Mouse (Mus musculus) large intestine, adult 2 months (tissue): ENCODE results near the gene Fam129b. TPM values are rescaled to one million over a fixed set of nuclear protein-coding genes. Genes with fewer than 3 reads are reported as not detected.

Experiments
- DNase-seq: peaks from one replicate; pipeline ENCODE4 v3.0.0-alpha.2; 2012; ENCODE audit warnings: low read depth, low spot score
- WGBS: fragments of 180-500 bp; shearing (Covaris S2); methylation state at CpG from one replicate; pipeline ENCODE4 v1.1.7; 2018; 5-methylcytosine and 5-hydroxymethylcytosine counted together
- polyA plus RNA-seq: library from polyadenylated mRNA; depleted of rRNA; stranded (reverse); fragments of >200 nt; gene quantifications from 2 replicates; pipeline ENCODE4 v1.2.3, GENCODE M21; 2012

Gene Fam129b
- polyA plus RNA-seq, 1 experiment = 28.7 TPM

DNA sequence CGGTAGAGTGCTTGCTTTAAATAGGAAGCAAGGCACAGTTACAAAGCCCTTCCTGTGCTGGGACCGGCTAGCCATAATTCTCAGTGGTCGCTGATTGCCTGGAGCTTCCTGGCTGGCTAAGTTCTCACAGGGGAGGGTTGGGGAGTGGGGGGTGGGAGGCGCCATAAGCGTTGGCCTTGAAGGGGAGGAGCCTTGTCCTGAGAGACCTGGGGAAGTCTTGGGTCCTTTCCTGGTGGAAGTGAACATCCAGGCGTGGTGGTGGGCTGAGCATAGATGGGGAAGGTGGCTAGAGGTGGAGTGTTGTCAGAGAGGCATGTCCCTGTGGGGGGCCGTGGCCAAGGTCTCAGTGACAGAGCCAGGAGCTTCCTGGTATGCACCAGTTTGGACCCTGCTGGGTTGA, 8.8 kb downstream of the Fam129b start:
- no peak for DNase-seq
- 48% methylated on average over 7 of the region's 7 CpGs for WGBS

DNA sequence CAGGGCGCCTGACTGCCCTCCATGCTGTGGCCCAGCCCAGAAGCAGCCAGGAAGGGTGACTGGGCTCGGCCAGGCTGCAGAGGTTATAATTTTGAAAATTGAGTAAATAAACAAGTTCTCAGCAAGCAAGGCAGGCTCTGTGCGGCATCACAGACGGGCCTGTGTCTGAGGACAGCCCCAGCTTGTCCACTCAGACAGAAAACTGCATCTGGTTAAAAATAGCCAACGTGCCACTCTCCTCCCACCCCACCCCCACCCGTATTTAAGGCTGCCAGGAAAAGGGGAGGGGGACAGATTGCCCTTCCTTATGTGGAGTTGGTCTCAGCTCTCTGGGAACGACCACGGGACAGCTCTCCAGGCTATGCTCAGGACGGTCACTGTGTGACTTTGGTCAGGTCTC, 12.1 kb downstream of the Fam129b start:
- 51% methylated on average over 9 of the region's 9 CpGs for WGBS
- DNase-seq = no peak

- WGBS = 61% methylated on average over 3 of the region's 3 CpGs
- DNase-seq = no peak
Observed at GRCm38 (mm10) chr2:32888551-32888950, 12.6 kb downstream of the Fam129b start.

DNA sequence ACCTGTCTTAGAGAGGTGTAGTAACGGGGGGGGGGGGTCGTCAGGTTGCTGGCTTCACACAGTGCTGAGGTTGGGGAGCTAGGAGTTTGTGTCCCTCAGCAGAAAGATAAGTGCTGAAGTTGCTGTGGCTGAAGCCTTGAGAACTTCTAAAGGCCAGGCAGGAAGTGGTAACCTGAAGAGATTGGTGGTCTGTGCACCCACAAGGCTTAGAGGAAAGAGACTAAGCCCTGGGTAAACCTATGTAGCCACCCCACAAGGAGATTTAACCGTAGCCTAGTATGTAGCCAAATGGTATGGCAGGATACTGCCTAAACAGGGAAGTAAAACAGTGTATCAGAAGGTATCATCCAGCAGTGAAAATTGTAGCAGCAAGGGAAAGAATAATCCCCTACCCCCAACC, 14.4 kb downstream of the Fam129b start:
- DNase-seq = no peak
- 71% methylated on average over 3 of the region's 3 CpGs for WGBS

- 52% methylated on average over 9 of the region's 9 CpGs for WGBS
- DNase-seq = no peak
Observed at GRCm38 (mm10) chr2:32891278-32891677, 15.4 kb downstream of the Fam129b start.

DNA sequence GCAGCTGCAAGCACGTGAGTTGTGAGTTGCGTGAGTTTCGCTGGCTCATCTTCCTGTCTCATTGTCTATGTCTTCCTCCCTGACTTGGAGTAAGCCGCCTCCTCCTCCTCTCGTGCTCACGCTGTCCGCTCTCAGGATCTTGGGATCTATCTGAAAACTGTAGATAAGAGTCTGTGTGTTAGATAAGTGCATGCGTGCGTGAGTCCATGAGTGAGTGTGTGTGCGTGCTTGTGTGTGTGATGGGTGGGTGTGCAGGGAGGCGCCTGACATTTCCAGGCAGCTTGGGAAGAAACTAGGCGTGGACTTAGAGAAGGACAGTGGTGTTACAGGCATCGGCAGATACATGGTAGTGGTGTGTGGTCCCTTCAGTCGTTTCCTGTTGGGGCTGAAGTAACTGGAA, 16.6 kb downstream of the Fam129b start:
- 64% methylated on average over 14 of the region's 14 CpGs for WGBS
- DNase-seq = no peak

GRCm38 (mm10) chr2:32894097-32894496, 18.2 kb downstream of the Fam129b start:
- 38% methylated on average over 2 of the region's 2 CpGs for WGBS
- DNase-seq = no peak

- WGBS = 20% methylated on average over 8 of the region's 8 CpGs
- no peak for DNase-seq
Observed at GRCm38 (mm10) chr2:32895606-32896106, 19.7 kb downstream of the Fam129b start.

GRCm38 (mm10) chr2:32896507-32897147, 20.7 kb downstream of the Fam129b start:
- DNase-seq = no peak
- 43% methylated on average over 10 of the region's 10 CpGs for WGBS

DNA sequence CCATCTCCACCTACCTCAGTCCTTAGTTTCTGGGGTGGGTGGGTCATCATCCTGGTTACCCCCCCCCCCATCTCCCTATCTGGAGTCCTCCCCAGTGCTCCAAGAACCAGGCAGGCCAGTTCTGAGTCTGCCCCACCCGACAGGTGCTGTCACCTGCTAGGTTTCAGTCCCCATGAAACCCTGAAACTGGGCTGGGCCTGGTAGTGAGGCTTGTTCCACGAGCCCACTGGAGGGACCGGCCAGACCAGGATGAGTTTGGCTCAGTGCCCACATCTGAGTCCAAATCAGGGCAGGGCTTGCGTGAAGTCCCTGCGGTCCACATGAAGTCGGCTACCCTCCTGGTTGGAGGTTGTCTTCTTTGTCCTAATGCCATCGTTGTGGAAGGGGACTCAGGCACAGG, 23.1 kb downstream of the Fam129b start:
- no peak for DNase-seq
- WGBS = 20% methylated on average over 7 of the region's 7 CpGs

- WGBS = 53% methylated on average over 9 of the region's 9 CpGs
- no peak for DNase-seq
Observed at GRCm38 (mm10) chr2:32902126-32902525, 26.2 kb downstream of the Fam129b start.

GRCm38 (mm10) chr2:32903470-32903869, 27.6 kb downstream of the Fam129b start:
- 81% methylated on average over 4 of the region's 4 CpGs for WGBS
- no peak for DNase-seq

DNA sequence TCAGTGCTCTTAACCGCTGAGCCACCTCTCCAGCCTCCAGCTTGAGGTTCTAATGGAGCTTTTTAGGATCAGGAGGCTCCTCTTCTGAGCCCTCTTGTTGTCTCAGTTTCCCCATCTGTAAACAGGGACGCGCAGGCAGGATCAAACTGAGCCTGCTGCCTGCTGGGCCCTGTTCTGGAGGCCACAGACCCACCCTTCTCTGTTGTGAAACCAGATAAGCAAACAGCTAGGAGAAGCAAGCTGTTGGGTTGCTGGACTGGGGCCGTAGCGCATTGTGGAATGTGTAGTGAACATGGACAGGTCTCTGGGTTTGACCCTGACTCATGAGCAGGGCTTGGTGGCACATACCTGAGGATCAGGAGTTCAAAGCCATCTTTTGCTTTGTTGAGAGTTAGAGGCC, 28.7 kb downstream of the Fam129b start:
- DNase-seq = no peak
- WGBS = 62% methylated on average over 5 of the region's 5 CpGs

- DNase-seq = no peak
- WGBS = 54% methylated on average over 8 of the region's 8 CpGs
Observed at GRCm38 (mm10) chr2:32905297-32905696, 29.4 kb downstream of the Fam129b start.

DNA sequence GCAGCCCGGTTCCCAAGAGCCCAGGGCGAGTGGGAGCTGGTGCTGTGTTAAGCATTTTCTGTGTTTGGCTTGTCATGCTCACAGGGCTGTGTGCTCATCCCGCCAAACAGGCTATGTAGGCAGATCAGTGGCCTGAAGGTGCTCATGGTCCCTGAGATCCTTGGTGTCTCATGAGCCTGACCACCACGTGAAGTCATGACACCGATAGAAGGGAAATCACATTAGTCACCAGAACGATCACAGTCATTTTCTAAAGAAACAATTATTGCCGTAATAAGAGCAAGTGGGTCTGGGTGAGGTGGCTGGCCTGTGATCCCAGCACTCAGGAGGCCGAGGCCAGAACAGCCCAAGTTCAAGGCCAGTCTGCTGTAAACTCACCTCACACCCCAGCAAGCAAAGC, 31.5 kb downstream of the Fam129b start:
- DNase-seq = no peak
- WGBS = 57% methylated on average over 8 of the region's 8 CpGs

DNA sequence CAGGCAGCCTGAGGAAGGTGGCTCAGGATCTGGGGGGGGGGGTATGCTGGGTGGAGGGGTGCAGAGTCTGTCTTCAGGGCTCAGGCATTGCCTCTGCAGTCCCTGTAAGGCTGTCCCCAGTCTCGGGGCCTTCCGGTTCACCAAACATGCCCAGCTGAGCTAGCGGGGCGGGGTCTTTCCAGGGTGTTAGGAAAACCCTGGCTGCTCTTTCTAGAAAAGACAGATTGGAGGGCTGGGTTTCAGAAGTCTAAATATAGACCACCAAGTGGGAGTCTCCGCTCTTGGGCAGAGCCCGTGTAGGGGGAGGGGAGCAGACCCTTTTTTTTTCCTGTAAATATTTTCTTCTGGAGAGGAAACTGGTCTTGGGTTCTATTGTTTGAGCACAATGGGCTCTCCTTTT, 32.4 kb downstream of the Fam129b start:
- DNase-seq = no peak
- WGBS = 66% methylated on average over 6 of the region's 6 CpGs

- WGBS = 66% methylated on average over 11 of the region's 11 CpGs
- no peak for DNase-seq
Observed at GRCm38 (mm10) chr2:32908796-32909195, 32.9 kb downstream of the Fam129b start.

DNA sequence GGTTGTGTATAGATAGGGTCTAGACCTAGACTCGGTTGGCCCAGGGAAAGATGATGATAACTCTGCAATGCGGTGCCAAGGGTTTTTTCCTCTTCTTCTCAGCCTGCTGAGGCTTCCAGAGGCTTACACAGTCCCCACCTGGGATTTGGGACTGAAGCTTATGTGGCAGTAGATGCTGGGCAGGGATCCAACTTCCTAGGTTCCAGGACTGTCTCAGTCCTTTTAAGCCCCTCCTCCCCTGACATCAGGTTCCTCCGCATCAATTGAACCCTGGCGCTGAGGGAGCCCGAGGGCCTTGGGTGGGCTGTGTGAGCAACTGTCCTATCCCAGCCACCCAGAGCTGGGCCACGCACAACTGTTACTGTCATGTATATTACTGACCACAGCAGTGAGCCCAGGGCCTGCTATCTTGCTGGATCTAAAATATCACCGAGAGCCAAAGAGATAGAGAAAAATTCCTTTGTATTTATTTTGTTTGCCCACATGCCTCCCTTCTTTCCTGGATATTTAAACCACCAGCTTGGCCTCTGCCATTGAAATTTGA, 35.8 kb downstream of the Fam129b start:
- no peak for DNase-seq
- WGBS = 81% methylated on average over 7 of the region's 7 CpGs

DNA sequence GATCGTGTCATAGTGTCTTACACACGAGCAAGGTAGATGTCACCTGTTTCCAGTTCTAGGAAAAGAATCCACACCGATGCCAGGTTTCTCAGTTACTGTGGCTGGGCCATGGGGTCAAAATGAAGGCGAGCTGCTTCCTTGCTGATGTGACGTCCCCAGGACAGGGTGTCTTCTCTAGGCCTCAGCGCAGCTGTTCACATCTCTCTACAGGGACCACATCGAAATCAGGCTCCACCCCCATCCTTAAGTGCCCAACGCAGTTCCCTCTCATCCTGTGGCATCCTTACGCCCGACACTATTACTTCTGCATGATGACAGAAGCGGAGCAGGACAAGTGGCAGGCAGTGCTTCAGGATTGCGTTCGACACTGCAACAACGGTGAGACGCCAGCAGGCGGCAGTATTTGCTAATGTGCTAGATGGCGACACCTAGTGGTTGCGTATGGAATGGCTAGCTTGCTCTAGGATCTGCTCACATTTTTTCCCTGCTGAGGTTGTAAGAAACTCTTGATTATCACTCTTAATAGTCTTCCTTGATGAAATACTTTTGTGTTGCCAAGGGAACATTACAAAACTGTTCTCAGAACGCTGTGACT, 36.4 kb downstream of the Fam129b start:
- DNase-seq = no peak
- 32% methylated on average over 19 of the region's 19 CpGs for WGBS

- no peak for DNase-seq
- 30% methylated on average over 5 of the region's 5 CpGs for WGBS
Observed at GRCm38 (mm10) chr2:32914362-32914761, 38.4 kb downstream of the Fam129b start.

DNA sequence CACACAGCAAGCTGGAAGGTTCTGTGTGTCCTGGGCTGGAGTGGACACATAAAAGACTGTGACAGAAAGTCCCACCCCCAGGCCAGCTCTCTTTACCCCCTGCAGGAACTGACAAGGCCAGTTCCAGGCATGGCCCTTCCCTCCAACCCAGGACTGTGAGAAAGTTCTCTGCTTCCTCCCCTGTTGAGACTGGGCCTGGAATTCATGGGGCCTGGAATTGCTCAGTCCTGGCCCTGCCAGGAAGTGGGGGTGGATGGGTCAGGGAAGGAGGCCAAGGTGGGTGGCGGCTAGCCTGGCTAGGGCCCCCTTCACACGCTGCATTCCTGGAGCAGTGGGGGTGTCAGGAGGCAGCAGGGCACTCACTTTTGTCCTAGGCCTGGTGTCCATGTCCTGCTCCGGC, 39.0 kb downstream of the Fam129b start:
- WGBS = 32% methylated on average over 3 of the region's 3 CpGs
- DNase-seq = no peak
